Mouse (Mus musculus) CD4-positive, CD25-positive, alpha-beta regulatory T cell, adult 2 months (primary cell): Measurements from ENCODE around the gene Wscd2.

ENCODE experiments used
- DNase-seq: peaks from one replicate; pipeline ENCODE4 v3.0.0-alpha.2; 2012; ENCODE audit warnings: low read depth, low spot score

Wscd2 gene

DNA sequence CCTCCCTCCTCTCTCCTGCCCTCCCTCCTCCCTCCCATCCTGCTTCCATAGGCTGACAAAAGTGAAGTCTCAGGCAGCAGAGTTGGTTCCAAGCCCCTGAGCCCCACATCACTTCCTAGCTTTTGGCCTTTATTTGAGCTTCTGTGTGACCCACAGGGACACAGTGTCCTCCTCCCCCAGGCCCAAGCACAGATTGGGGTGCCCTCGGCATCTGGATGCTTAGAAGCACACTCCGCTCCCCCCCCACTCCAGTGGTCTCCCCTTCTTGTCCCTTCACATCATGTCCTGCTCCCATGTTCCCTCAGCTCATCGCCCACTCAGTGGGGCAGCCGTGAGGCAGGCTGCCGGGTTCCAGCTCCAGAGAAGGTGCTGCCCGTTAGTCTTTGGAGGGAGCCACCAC lies 121.0 kb downstream of the Wscd2 start:
- no peak for DNase-seq

DNA sequence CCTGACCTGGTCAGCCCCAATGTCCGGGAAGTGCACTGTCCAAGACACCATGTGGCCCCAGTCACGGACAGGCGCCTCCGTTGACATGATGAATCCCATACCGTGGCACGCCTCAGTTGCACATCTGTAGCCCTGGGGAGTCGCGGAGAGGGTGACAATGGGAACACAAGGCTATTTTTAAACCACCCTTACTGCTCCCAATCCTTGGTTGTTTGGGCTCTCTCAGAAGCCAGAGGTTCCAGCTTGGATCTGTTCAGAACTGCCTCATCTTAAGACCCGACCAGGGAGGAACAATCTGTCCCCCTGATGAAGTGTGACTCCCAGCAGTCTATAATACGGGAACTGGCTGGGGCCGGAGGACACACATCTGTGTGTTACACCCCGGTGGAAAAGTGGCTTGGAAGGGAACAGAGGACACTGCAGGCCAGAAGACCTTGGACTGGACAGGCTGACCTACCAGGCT lies 121.7 kb downstream of the Wscd2 start:
- no peak for DNase-seq

DNA sequence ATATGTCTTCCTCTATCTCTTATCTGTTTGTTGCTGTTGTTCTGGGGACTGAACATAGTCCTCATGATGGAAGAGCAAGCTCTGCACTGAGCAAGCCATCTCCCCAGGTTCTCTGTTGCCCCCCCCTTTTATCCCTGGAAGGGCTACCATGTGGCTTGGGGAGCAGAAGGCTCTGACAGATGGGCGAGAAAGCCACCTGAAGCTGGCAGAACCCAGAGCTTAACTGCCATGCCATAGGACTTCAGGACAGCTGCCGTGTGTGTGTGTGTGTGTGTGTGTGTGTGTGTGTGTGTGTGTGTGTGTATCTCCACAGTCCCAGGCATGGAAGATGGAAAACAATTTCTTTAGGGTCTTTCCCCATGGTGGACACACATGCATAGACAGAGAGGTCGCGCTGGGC lies 128.6 kb downstream of the Wscd2 start:
- DNase-seq = no peak

DNA sequence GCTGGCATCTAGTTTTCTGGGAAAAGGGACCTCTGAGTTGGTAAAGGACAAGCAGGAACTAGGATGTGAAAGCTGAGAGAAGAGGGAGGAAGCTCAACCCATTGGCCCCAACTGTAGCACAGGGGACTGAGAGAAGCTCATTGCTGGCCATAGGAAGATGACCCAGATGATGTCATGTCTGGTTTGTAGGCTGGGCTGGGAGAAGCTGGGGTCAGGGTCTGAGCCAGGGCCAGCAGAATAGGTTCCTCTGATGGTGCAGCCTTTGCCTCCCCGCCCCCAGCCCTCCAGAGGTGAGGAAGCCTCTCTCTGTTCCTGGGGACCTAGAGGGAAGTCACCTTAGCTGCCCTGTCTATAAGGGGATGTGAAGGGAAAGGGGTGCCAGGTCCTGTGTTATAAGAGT lies 129.0 kb downstream of the Wscd2 start:
- no peak for DNase-seq

DNA sequence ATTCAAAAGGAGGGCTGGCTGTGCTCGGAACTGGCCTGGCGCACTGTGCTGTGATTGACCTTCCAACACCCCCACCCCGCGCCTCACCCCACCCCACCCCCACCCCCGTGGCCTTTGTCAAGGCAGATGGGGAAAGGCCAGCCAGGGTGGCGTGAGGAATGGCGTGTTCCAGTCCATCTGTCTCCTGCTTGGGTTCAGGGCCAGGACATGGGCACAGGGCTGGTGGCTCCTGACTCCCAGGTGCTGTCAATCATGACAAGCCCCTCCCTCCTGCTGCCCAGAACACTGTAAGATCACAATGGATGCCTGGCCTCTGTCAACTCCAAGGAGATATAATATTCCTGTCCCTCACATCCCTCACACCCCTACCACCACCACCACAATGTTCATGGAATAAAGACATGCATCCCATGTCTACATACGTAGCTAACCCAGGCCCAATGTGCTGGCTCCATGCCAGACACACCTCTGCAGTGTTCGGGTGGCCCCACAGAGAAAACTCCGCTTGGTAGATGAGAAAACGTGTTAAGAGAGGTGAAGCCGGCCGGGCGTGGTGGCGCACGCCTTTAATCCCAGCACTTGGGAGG lies 130.1 kb downstream of the Wscd2 start:
- DNase-seq = no peak

DNA sequence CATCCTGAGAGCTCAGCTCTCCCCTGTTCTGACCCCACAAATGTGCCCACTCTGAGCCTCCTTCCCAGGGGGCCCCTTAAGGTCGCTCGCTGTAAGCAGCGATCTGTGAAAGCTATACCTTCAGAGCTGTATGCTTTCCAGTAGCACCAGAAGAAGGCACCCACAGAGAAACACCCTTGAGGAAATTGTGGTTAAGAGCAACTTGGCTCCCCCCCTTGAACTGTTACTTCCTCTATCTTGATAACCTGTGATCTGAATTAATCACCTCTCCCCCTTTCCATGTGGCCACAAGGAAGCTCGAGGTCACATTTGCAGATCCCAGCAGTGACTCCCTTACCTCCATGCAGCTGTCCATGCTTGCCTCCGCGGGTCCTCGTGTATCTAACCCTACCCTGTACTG lies 130.9 kb downstream of the Wscd2 start:
- DNase-seq = peak; percentile 11

DNA sequence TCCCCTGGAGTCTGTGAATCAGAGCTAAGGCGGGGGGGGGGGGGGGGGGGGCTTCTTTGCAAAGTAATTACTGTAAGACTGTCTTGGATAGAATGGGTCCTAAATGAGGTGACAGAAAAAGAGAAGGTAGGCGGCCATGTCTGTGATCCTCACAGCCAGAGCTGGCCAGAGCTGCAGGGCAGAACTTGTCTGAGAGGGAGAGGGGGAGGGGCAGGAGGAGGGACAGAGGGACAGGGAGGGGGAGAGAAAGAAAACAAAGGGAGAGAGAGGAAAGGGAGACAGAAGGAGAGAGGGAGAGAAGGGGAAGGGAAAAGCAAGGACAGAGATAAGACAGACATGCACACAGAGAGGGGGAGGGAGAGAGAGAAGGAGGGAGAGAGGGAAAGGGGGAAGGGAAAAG lies 132.9 kb downstream of the Wscd2 start:
- DNase-seq = no peak

DNA sequence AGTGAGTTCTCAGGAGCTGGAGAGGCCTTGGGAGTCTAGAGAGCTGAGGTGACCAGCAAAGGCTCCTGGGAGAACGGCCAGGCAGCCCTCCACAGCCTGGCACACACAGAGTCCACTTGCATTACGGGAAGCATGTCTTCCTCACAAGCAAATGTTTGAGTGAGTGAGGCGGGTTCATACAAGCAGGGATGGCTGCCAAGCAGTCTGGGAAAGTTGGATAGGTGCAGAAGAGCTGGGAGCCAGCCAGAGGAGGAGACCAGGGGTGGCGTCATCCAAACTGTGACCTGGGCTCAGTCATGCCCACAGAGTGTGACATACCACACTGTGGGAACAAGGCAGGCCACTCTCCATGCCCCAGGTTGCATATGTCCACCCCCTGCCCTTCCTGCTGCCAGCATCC lies 134.9 kb downstream of the Wscd2 start:
- no peak for DNase-seq

DNA sequence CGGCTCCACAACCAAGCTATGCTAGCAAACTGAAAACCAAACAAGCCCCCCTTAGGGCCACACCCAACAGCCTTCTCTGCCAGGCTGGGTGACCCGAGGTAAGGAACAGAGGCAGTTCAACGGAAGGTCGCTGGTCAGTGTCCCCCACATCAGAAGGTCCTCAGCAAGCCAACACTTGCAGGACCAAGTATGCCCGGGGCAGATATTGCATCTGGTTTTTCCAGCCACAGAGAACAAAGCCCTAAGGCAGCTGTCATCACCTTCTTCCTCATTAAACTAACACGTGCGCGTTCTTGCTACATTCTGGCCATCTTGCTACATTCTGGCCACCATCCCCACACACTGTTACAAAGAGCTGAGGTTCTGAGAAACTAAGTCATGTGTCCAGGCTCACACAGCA lies 136.2 kb downstream of the Wscd2 start:
- no peak for DNase-seq

DNA sequence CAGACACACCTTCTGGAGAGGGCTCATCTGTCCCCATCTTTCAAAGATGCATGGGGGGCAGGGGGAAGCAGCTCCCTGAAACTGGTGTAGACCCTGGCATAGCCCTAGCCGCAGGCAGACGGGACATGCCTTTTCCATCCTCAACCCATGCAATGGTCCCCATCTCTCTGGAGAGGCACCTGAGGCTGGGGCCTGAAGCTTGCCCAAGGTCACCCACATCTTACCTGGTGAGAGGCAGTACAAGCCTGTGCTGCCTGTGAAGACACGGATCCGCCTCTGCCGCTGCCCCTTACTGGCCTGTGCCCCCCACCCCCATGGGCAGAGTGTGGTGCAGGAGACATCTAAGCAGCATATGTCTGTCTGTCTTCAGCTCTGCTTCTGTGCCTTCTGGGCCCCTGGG lies 136.9 kb downstream of the Wscd2 start:
- DNase-seq = no peak

DNA sequence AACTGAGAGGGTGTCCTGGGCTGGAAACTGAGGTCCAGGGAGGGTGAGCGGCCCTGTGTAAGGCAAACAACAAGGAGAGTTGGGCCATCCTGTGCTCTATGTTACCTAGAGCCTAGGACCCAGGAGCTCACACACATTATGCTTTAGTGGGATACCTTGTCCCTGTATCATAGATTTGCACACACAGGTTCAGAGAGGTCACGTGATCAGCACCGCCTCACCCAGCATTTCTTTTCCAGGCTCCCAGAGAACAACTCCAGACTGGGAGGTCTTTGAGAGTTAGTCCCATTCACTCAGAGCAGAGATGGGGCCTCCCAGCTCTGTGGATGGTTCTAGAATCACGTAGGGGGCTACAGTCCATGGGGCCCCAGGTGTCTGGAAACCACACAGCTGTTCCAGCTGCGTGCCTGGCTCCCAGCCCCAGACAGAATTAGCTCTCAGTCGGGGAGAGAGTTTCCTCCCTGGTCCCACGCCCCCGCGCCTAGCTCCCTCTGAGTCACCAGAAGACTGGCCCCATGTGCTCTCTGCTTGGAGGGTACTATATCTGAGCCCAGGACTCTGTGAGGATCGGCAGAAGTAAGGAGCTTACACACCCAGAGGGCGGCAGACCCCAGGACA lies 137.8 kb downstream of the Wscd2 start:
- DNase-seq = no peak

DNA sequence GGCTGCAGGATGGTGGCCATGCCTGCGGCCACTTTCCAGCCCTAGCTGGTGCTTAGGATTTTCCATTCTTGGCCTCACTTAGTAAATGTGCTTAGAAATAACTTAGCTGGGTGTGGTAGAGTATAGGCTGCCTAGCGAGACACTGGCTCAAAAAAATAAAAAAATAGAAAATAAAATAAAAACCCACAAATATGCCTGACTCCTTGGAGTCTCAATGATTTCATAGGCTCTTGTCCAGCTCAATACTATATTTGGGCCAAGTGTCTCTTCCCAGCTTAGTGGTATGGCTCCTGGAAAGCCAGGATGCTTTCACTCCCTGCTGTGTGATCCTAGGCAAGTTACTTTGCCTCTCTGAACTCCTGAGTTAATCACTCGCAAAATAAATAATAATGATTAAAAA lies 139.1 kb downstream of the Wscd2 start:
- no peak for DNase-seq

DNA sequence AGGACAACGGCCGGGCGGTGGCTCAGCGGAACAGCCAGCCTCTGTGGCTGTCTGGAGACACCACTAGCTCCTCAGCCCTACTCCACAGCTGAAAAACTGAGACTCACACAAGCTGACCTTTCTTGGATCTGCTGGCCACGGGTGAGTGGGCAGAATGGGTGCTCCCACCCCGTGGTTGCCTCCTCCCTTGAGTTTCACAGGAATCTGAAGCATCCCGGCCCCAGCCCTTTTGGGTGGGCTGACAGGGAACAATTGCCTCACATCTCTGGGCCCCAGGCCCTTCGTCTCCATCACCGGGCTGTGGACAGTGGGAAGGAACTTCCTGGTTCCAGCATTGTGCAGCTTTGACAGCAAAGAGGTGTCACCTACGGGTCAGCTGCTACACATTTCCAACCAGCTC lies 140.0 kb downstream of the Wscd2 start:
- DNase-seq = no peak

DNA sequence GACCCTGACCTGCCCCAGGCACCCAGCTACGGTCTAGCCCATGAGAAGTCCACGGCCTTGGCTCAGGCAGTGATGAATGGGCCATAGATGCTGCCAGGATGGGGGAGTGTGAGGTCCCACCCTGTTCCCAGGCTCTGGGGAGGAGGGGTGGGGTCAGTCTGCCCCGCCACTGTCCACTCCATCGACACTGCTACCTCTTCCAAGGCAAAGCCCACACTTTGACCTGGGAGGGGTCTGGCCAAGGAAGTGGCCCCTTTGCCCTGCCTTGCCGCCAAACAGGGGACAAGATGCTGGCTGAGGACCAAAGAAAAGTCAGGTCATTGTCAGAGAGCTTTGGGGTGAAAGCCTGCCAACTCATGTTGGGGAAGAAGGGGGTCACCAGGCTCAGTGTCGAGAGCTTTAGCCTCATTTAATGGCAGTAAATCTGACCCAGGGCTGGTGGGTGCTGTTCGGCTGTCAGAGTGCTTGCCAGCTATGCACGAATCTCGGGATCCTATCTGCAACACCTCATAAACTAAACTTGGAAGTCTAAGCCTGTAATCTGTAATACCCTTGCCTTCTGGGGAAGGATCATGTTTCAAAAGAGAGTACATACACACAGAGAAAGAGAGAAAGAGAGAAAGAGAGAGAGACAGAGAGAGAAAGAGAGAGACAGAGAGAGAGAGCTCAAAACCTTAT lies 143.0 kb downstream of the Wscd2 start:
- DNase-seq = no peak

DNA sequence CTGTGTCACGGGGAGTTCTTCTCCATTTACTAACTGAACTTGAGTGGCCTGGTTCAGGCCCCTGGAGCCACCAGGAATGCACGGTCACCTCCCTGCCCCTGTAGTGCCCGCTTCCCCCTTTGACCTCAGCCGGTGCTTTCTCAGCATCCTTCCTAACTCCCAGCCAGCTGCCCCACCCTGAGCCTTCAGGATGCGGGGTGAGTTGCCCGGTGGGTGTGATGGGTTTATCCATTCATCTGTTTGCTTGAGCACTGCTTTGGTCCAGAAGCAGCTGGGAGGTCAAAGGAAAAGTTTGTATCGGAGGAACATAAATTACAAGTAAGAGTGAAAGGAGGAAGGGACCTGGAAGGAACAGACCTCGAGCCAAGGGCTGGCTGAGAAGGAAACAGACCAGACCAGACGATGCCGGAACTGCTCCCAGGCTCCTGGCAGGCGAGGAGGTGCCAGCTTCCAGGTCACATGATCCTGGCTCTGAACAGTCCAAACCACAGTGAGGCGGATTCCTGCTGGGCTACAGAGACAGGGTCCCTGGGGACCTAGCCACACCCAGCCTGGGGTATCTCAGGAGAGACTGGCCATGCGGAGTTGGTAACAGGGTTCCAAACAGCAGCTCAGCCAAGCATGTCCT lies 144.0 kb downstream of the Wscd2 start:
- no peak for DNase-seq

DNA sequence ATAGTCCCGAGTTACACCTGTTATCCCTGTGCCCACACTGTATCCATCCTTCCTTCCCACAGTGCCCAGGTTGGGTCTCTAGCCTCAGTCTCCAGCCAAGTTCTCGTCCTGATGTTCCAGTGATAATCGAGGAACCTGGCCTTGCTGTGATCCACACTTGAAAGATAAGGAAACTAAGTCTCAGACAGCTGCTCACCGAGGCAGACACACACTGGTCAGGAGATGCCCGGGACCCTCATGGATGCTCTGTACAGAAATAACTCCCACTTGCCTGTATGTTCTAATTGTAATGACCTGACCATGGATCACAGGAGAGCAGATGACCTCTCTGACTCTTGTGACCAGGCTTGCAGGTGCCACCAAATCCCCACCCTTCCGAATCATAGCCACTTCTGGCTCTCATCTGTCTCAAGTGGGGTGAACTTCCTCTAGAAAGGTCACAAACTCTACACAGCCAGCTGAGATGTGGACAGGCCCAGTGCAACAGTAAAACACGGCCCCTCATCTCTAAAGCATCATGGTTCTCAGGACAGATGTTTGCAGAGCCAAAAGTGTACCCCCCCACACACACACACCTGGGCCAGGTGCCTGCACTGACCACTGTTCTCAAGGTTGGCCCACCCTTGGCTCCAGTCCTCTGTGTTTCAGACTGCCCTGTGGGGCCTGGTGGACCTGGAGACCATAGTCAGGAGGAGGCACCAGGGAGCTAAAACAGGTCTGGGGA lies 144.9 kb downstream of the Wscd2 start:
- DNase-seq = no peak

DNA sequence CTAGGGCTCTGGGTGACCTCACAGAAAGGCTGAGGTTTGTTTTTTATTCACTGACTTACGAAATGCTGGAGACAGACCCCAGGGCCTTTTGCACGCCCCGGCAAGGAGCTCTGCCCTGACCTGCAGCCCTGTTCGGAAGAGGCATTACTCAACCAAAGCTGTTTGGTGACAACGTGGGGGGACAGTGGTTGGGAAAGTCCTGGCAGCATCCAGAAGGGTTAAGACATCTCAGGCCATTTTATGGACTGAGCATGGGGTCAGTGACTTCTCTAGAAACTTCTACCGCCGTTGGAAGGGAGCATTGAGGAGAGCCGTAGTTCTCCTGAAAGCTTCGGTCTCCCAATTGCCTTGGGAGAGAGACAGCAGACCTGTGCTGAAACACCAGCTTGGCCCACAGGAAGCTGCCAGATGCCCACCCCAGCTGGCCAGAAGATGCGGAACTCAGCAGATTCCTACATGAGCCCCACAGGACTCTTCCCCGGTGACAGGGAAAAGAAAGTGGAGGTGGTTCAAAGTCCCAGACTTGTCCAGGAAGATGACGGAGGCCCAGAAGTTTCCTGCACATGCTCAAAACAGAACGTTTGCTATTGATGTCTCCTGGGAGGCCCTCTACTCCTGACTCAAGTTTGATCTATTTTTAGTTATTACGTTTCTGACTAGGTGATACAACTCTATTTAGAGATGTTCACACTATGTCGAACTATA lies 145.9 kb downstream of the Wscd2 start:
- DNase-seq = no peak

DNA sequence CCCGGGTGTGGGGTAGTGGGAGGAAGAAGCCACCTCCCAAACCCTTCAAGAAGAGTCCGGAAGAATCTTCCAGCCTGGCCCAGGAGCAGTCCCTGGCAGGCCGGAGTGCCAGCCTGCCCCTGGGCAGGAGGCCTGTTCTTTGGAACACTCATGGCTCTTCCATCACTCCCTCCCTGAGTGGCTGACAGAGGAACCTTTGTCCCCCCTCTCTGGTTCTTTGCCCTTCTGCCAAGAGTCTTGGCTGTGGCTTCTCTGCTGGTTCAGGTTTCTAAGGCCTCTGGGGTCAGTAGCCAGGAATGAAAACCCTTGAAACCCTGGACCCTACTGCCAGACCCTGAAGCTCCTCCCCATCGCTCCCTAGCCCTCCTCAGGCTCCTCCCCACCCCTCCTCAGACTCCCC lies 147.5 kb downstream of the Wscd2 start:
- DNase-seq = no peak

DNA sequence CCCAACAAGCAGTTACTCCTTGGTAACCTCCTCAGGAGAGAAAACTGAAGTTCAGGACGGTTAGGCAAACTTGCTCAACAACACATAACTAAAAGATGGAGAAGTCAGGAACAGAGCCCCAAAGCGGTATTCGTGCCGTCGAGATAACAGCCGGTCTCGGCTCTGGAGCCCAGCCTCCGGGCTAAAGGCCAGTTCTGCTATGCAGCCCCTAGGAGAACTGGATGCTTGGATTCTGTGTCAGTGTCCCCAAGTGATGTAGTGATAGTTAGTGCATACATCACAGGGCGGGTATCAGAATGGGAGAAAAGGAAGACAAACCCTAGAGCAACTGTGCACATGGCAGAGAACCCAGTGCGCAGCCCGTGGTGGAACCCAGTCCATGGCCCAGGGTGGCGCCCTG lies 147.9 kb downstream of the Wscd2 start:
- no peak for DNase-seq

DNA sequence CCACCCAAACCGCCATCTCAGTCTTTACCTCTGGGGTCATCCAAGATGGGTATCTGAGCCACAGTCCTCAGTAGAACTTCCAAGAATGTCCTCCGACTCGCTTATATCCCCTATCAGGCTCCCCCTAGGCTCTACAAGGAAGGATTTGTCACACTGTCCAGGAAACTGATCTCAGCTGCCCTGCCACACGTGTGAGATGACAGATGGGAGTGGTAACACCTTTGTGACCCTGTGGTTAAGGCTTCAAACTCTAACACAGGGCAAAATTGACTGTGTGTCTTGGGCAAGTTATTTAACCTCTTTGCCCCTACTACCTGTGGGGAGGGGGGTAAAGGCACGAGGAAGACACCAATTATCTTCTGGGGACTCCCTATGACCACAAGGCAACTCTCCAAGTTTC lies 149.0 kb downstream of the Wscd2 start:
- DNase-seq = no peak
